Comparison of ENCODE assay signal across 10 mouse cellular contexts in the genomic region with DNA sequence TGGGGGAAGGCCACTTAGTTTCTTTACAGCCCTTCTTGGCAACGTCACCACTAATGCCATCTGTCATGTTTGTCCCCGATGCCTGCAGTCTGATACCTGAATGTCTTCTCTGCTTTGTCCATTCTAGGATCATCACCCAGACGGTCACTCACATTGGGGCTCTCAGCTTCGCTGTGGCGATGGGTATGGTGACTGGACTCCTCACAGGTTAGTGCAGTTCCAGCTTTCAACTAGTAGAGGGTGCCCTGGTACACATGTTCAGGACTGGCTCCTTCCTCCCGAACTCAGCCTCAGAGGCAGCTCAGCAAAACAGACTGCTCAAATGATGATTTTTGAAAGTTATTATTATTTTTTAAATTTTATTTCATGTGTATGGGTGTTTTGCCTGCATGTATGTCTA. TPM values are rescaled to one million over a fixed set of nuclear protein-coding genes. Genes with fewer than 3 reads are reported as not detected.
DNase-seq lines count a peak whose midpoint lies in the region; ATAC-seq and TF ChIP-seq lines count a peak whose summit lies in the region.
"Had no signal": no experiment of that assay in that cellular context is flagged by ENCODE, and none has a peak within 500 bp of the region (broad histone marks: within the 10 kb centered on the region; RNA-seq: fewer than 3 reads in every experiment).

No protein-coding gene starts in this region.

- peaks cover 7% of the 10 kb centered on the region; the same call in 1 of the 2 replicates for H3K9me3 ChIP-seq in heart, postnatal 0 days (replicated peaks; ENCODE audit: control insufficient read depth, low read length)
- no peaks in the 10 kb centered on the region for H3K9me3 ChIP-seq in neural tube, embryonic 15.5 days (replicated peaks)

- H3K36me3 ChIP-seq in heart, postnatal 0 days (replicated peaks; ENCODE audit: control insufficient read depth, insufficient read depth, low read length), result peaks cover 19% of the 10 kb centered on the region
- H3K36me3 ChIP-seq in neural tube, embryonic 15.5 days, result peaks cover 21% of the 10 kb centered on the region

- intact Hi-C loops in left cerebral cortex, postnatal 36 days (cut with DNase I), result no loop called here

- TF ChIP-seq EP300 in heart, postnatal 0 days (IDR thresholded peaks at IDR 0.05; ENCODE audit: low read depth), result no peak

- no peak overlapping the region for H3K9ac ChIP-seq in heart, postnatal 0 days (replicated peaks; ENCODE audit: low read depth, low read length)
- H3K9ac ChIP-seq in neural tube, embryonic 15.5 days (replicated peaks), result no peak overlapping the region
- H3K9ac ChIP-seq: lung, embryonic 14.5 days had no signal

- H3K4me3 ChIP-seq in heart, postnatal 0 days (ENCODE audit: low read depth, low read length), result no peak overlapping the region
- no peak overlapping the region for H3K4me3 ChIP-seq in neural tube, embryonic 15.5 days (replicated peaks)

- no peak for ATAC-seq in heart, postnatal 0 days (ENCODE audit: insufficient read depth, low read depth)
- ATAC-seq in neural tube, embryonic 15.5 days (ENCODE audit: low FRiP score), result no peak

- TF ChIP-seq CTCF in brain, embryonic 14.5 days (IDR thresholded peaks at IDR 0.05; ENCODE audit: borderline replicate concordance, extremely low read depth, insufficient read depth, insufficient read length), result no peak
- TF ChIP-seq CTCF in heart, postnatal 0 days (IDR thresholded peaks at IDR 0.05; ENCODE audit: low read depth), result peak; percentile 25

- H3K27ac ChIP-seq in heart, postnatal 0 days (ENCODE audit: low read depth), result no peak overlapping the region
- no peak overlapping the region for H3K27ac ChIP-seq in neural tube, embryonic 15.5 days (replicated peaks)

- no peaks in the 10 kb centered on the region for H3K27me3 ChIP-seq in heart, postnatal 0 days (ENCODE audit: control insufficient read depth, insufficient read depth, low read length)
- H3K27me3 ChIP-seq in neural tube, embryonic 15.5 days (replicated peaks), result no peaks in the 10 kb centered on the region

- DNase-seq in spleen, postnatal 10 days (ENCODE audit: low spot score in 2 of 2), result peak; percentile 46 to 75
- DNase-seq in spleen, adult 12 weeks (ENCODE audit: low spot score), result no peak
- DNase-seq in brain, embryonic 14.5 days (ENCODE audit: low read depth), result peak; percentile 25
- no peak for DNase-seq in heart, postnatal 0 days (ENCODE audit: low spot score)
- DNase-seq in left cerebral cortex, postnatal 36 days (ENCODE audit: low spot score in 2 of 2), result peak; percentile 27 to 46
- DNase-seq in thymus, postnatal 36 days, result peak; percentile 48 to 59
- DNase-seq in adipocyte (ENCODE audit: low spot score), result no peak
- DNase-seq: lung, embryonic 14.5 days had no signal

- no peaks in the 10 kb centered on the region for H3K4me1 ChIP-seq in heart, postnatal 0 days (ENCODE audit: control insufficient read depth, insufficient read depth)
- no peaks in the 10 kb centered on the region for H3K4me1 ChIP-seq in neural tube, embryonic 15.5 days

- no peak overlapping the region for H3K4me2 ChIP-seq in heart, postnatal 0 days (ENCODE audit: low read depth, low read length)
- H3K4me2 ChIP-seq in neural tube, embryonic 15.5 days, result no peak overlapping the region
- H3K4me2 ChIP-seq: lung, embryonic 14.5 days had no signal

- TF ChIP-seq POLR2A in brain, embryonic 14.5 days (IDR thresholded peaks at IDR 0.05; ENCODE audit: borderline replicate concordance, extremely low read depth, insufficient read depth, insufficient read length, poor library complexity, severe bottlenecking), result no peak

- WGBS in heart, postnatal 0 days, result 70% methylated on average over 6 of the region's 6 CpGs
- 81% methylated on average over 6 of the region's 6 CpGs for WGBS in neural tube, embryonic 15.5 days

RNA-seq across cellular contexts. Expression of a gene that starts 22.7 kb away (rescaled TPM):
- polyA plus RNA-seq in brain, embryonic 14.5 days (2012; rRNA removed), result 132 and 143 TPM in 2 replicates
- total RNA-seq in heart, postnatal 0 days (2014; rRNA removed; ENCODE audit: low replicate concordance), result 111 and 117 TPM in 2 replicates
- 160 and 171 TPM in 2 replicates for polyA plus RNA-seq in heart, postnatal 0 days (2015; fragmentation: Nextera tagmentation; extraction: Ambion mirVana)
- 100 to 1,000 TPM; 116 to 138 TPM for total RNA-seq in left cerebral cortex, postnatal 36 days (2021)
- polyA plus RNA-seq in neural tube, embryonic 15.5 days (2015; fragmentation: Nextera tagmentation; extraction: Ambion mirVana), result 198 and 218 TPM in 2 replicates

RNA-seq across cellular contexts. Expression of a gene that starts 27.8 kb away (rescaled TPM):
- 0.53 and 0.57 TPM in 2 replicates for polyA plus RNA-seq in brain, embryonic 14.5 days (2012; rRNA removed)
- 5.3 and 7.7 TPM in 2 replicates for total RNA-seq in heart, postnatal 0 days (2014; rRNA removed; ENCODE audit: low replicate concordance)
- polyA plus RNA-seq in heart, postnatal 0 days (2015; fragmentation: Nextera tagmentation; extraction: Ambion mirVana), result 10.1 and 10.3 TPM in 2 replicates
- total RNA-seq in left cerebral cortex, postnatal 36 days (2021), result not detected
- 1.6 and 1.9 TPM in 2 replicates for polyA plus RNA-seq in neural tube, embryonic 15.5 days (2015; fragmentation: Nextera tagmentation; extraction: Ambion mirVana)
- polyA plus RNA-seq: small intestine, adult 2 months had no signal

RNA-seq across cellular contexts. Expression of a gene that starts 31.3 kb away (rescaled TPM):
- 541 and 940 TPM in 2 replicates for polyA plus RNA-seq in brain, embryonic 14.5 days (2012; rRNA removed)
- 80.5 and 85.8 TPM in 2 replicates for total RNA-seq in heart, postnatal 0 days (2014; rRNA removed; ENCODE audit: low replicate concordance)
- 295 and 322 TPM in 2 replicates for polyA plus RNA-seq in heart, postnatal 0 days (2015; fragmentation: Nextera tagmentation; extraction: Ambion mirVana)
- 100 to 1,000 TPM; 258 to 266 TPM for total RNA-seq in left cerebral cortex, postnatal 36 days (2021)
- 460 and 502 TPM in 2 replicates for polyA plus RNA-seq in neural tube, embryonic 15.5 days (2015; fragmentation: Nextera tagmentation; extraction: Ambion mirVana)

RNA-seq across cellular contexts. Expression of a gene that starts 38.6 kb away (rescaled TPM):
- polyA plus RNA-seq in brain, embryonic 14.5 days (2012; rRNA removed), result 50.4 and 51.7 TPM in 2 replicates
- total RNA-seq in heart, postnatal 0 days (2014; rRNA removed; ENCODE audit: low replicate concordance), result 19.5 and 31.1 TPM in 2 replicates
- 66.8 and 73.3 TPM in 2 replicates for polyA plus RNA-seq in heart, postnatal 0 days (2015; fragmentation: Nextera tagmentation; extraction: Ambion mirVana)
- 10 to 100 TPM; 49.9 to 59.3 TPM for total RNA-seq in left cerebral cortex, postnatal 36 days (2021)
- polyA plus RNA-seq in neural tube, embryonic 15.5 days (2015; fragmentation: Nextera tagmentation; extraction: Ambion mirVana), result 55.7 and 62.0 TPM in 2 replicates

RNA-seq across cellular contexts. Expression of a gene that starts 39.0 kb away (rescaled TPM):
- 59.2 and 79.2 TPM in 2 replicates for polyA plus RNA-seq in brain, embryonic 14.5 days (2012; rRNA removed)
- total RNA-seq in heart, postnatal 0 days (2014; rRNA removed; ENCODE audit: low replicate concordance), result 23.5 and 32.1 TPM in 2 replicates
- 21.7 and 21.8 TPM in 2 replicates for polyA plus RNA-seq in heart, postnatal 0 days (2015; fragmentation: Nextera tagmentation; extraction: Ambion mirVana)
- 10 to 100 TPM; 49.7 to 56.6 TPM for total RNA-seq in left cerebral cortex, postnatal 36 days (2021)
- 78.0 and 91.9 TPM in 2 replicates for polyA plus RNA-seq in neural tube, embryonic 15.5 days (2015; fragmentation: Nextera tagmentation; extraction: Ambion mirVana)

Comparison
In these comparisons a context has a peak if more than half of its experiments do, and no peak if none do; other contexts are left out.
1. DNase-seq: peak in spleen, postnatal 10 days (2 of 2), brain, embryonic 14.5 days (single experiment), left cerebral cortex, postnatal 36 days (2 of 2) and thymus, postnatal 36 days (2 of 2); none in spleen, adult 12 weeks (single experiment), heart, postnatal 0 days (single experiment) and adipocyte (single experiment).